Mouse (Mus musculus) stomach, postnatal 0 days (tissue): ENCODE results near the gene Nrxn3.

ENCODE experiments used
- CTCF ChIP-seq: IDR thresholded peaks from 2 replicates; pipeline ENCODE4 v1.5.1; 2016; ENCODE audit warnings: antibody characterized with exemption, low read depth, mild to moderate bottlenecking, moderate library complexity
- EP300 ChIP-seq: optimal IDR thresholded peaks from 2 replicates; pipeline ENCODE3; 2016; ENCODE audit warnings: antibody characterized with exemption

DNA sequence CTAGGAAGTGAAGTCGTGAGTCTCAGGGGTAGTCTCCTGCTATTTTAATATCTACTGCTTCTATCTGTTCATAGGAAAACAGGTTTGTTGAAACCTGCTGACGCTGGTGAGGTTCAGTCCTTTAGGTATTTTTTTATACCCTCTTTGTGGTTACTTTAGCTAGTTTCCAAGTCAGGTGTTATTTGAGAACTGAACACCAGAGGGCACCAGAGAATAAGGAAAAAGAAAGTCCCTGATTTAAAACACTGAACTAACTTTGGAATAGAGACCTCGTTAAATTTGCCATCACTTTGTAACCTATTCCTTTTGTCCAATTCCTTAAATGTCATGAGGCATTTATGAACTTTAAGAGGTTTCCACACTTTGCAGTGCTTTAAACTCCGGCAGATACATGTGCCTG, 756.4 kb downstream of the Nrxn3 start:
- TF ChIP-seq CTCF (peak; percentile 77), EP300 (no peak)
